Mouse (Mus musculus) liver, embryonic 13.5 days (tissue): Measurements from ENCODE around the gene Arxes1. TPM values are rescaled to one million over a fixed set of nuclear protein-coding genes. Genes with fewer than 3 reads are reported as not detected.
"Not testable (repeated sequence)": the region's sequence is repeated elsewhere in the genome, so short reads cannot be mapped to it uniquely, and the experiment has no call there.

Source experiments
- ATAC-seq: fragments of 200-750 bp; cut with Nextera tagmentation; 2 replicates; pipeline ENCODE4 v1.8.0; 2017; ENCODE audit warnings: low read depth, mild to moderate bottlenecking, moderate number of reproducible peaks, moderate library complexity
- DNase-seq: peaks from one replicate; pipeline ENCODE4 v3.0.0; 2022
- H3K27ac ChIP-seq: fragments of 300-500 bp; sonication (generic); 2 replicates; pipeline ENCODE4 v1.5.1; 2015; ENCODE audit warnings: moderate library complexity, mild to moderate bottlenecking, inconsistent platforms
- H3K27me3 ChIP-seq: fragments of 300-500 bp; sonication (generic); 2 replicates; pipeline ENCODE4 v1.6.1; 2015; ENCODE audit warnings: mild to moderate bottlenecking, inconsistent platforms
- H3K36me3 ChIP-seq: fragments of 300-500 bp; sonication (generic); 2 replicates; pipeline ENCODE4 v1.6.1; 2015; ENCODE audit warnings: mild to moderate bottlenecking, inconsistent platforms
- H3K4me1 ChIP-seq: fragments of 300-500 bp; sonication (generic); replicated peaks from 2 replicates; pipeline ENCODE4 v1.6.1; 2015; ENCODE audit warnings: inconsistent platforms
- H3K4me2 ChIP-seq: fragments of 300-500 bp; sonication (generic); 2 replicates; pipeline ENCODE4 v1.6.1; 2015; ENCODE audit warnings: inconsistent platforms, mild to moderate bottlenecking, moderate library complexity
- H3K4me3 ChIP-seq: fragments of 300-500 bp; sonication (generic); replicated peaks from 2 replicates; pipeline ENCODE4 v1.5.1; 2015; ENCODE audit warnings: mild to moderate bottlenecking, inconsistent platforms
- H3K9ac ChIP-seq: fragments of 300-500 bp; sonication (generic); 2 replicates; pipeline ENCODE4 v1.6.1; 2015; ENCODE audit warnings: mild to moderate bottlenecking, inconsistent platforms
- H3K9me3 ChIP-seq: fragments of 300-500 bp; sonication (generic); replicated peaks from 2 replicates; pipeline ENCODE4 v1.6.1; 2016; ENCODE audit warnings: inconsistent platforms
- WGBS: fragments of 180-500 bp; shearing (Covaris S2); methylation state at CpG from one replicate; pipeline ENCODE4 v1.1.7; 2015; ENCODE audit not compliant: insufficient replicate concordance; 5-methylcytosine and 5-hydroxymethylcytosine counted together
- polyA plus RNA-seq: library from polyadenylated mRNA; unstranded; fragments of >200 nt; fragmentation: Nextera tagmentation; extraction: Ambion mirVana; gene quantifications from 2 replicates; pipeline ENCODE4 v1.2.1, GENCODE M21; 2015

Arxes1 gene
- polyA plus RNA-seq = 13.1 and 17.0 TPM in 2 replicates

GRCm38 (mm10) chrX:136032799-136033763 lies at the start of gene Arxes1:
Gene Arxes1 (plus strand): TSS chrX:136033367.
- H3K9me3 ChIP-seq, H3K9ac ChIP-seq, H3K27me3 ChIP-seq, H3K4me2 ChIP-seq, H3K4me1 ChIP-seq, H3K4me3 ChIP-seq, H3K36me3 ChIP-seq, DNase-seq, H3K27ac ChIP-seq: not testable (repeated sequence)
- WGBS = 22% methylated on average over 15 of the region's 49 CpGs
- ATAC-seq = peak; percentile 79

- H3K4me2 ChIP-seq = no peak overlapping the region
- ATAC-seq = no peak
- H3K36me3 ChIP-seq = no peaks in the 10 kb centered on the region
- no peak overlapping the region for H3K9ac ChIP-seq
- no peaks in the 10 kb centered on the region for H3K4me1 ChIP-seq
- no peak for DNase-seq
- no peaks in the 10 kb centered on the region for H3K9me3 ChIP-seq
- no peak overlapping the region for H3K4me3 ChIP-seq
- WGBS = 62% methylated on average over 6 of the region's 6 CpGs
- H3K27ac ChIP-seq = no peak overlapping the region
- H3K27me3 ChIP-seq = no peaks in the 10 kb centered on the region
These were observed 48.5 kb upstream of the Arxes1 start for GRCm38 (mm10) chrX:135984539-135985260.

- Histone ChIP-seq H3K9me3 (no peaks in the 10 kb centered on the region), H3K4me2 (no peak overlapping the region), H3K27me3 (no peaks in the 10 kb centered on the region), H3K27ac (no peak overlapping the region), H3K4me1 (no peaks in the 10 kb centered on the region), H3K9ac (no peak overlapping the region), H3K4me3 (no peak overlapping the region), H3K36me3 (no peaks in the 10 kb centered on the region)
- WGBS = 61% methylated on average over 3 of the region's 3 CpGs
- no peak for DNase-seq
- ATAC-seq = no peak
These were observed 46.9 kb upstream of the Arxes1 start for GRCm38 (mm10) chrX:135986267-135986666.

- Histone ChIP-seq H3K9me3 (no peaks in the 10 kb centered on the region), H3K27me3 (no peaks in the 10 kb centered on the region), H3K36me3 (no peaks in the 10 kb centered on the region), H3K9ac (no peak overlapping the region), H3K4me2 (no peak overlapping the region), H3K4me1 (no peaks in the 10 kb centered on the region), H3K27ac (no peak overlapping the region), H3K4me3 (no peak overlapping the region)
- WGBS = 61% methylated on average over 2 of the region's 2 CpGs
- DNase-seq = no peak
- ATAC-seq = no peak
These were observed 42.5 kb upstream of the Arxes1 start for GRCm38 (mm10) chrX:135990661-135991060.

- H3K4me2 ChIP-seq, H3K4me3 ChIP-seq, H3K9me3 ChIP-seq, DNase-seq, H3K36me3 ChIP-seq, H3K4me1 ChIP-seq, H3K27me3 ChIP-seq, H3K27ac ChIP-seq, H3K9ac ChIP-seq: not testable (repeated sequence)
- WGBS = 72% methylated on average over 2 of the region's 3 CpGs
- peak; percentile 75 for ATAC-seq
These were observed 40.0 kb upstream of the Arxes1 start for GRCm38 (mm10) chrX:135993192-135993594.

GRCm38 (mm10) chrX:135993664-135994119 lies 39.5 kb upstream of the Arxes1 start, which contains the start of gene Arxes2:
Gene Arxes2 (plus strand): TSS chrX:135993824.
- DNase-seq = not testable (repeated sequence)
- H3K4me3 ChIP-seq = peak within 1 kb of the TSS; percentile 19; the same call in 1 of the 2 replicates

GRCm38 (mm10) chrX:136007199-136007843 lies 25.8 kb upstream of the Arxes1 start:
- 40% methylated on average over 4 of the region's 5 CpGs for WGBS
- Histone ChIP-seq H3K9ac (no peak overlapping the region), H3K4me3 (no peak overlapping the region)

More at GRCm38 (mm10) chrX:135993664-135994119, 39.5 kb upstream of the Arxes1 start, which contains the start of gene Arxes2:
- H3K36me3 ChIP-seq, H3K9me3 ChIP-seq, H3K27me3 ChIP-seq, H3K4me1 ChIP-seq, H3K9ac ChIP-seq, H3K27ac ChIP-seq: not testable (repeated sequence)
- peak within 1 kb of the TSS; percentile 29 for H3K4me2 ChIP-seq
- WGBS = no CpG with 5 or more reads among the region's 39 CpGs
- ATAC-seq = peak; percentile 85

GRCm38 (mm10) chrX:136014392-136014791 lies 18.8 kb upstream of the Arxes1 start:
- Histone ChIP-seq H3K4me3 (no peak overlapping the region), H3K36me3 (no peaks in the 10 kb centered on the region), H3K4me2 (no peak overlapping the region), H3K9ac (no peak overlapping the region), H3K27me3 (no peaks in the 10 kb centered on the region), H3K27ac (no peak overlapping the region), H3K4me1 (no peaks in the 10 kb centered on the region), H3K9me3 (no peaks in the 10 kb centered on the region)
- ATAC-seq (no peak), DNase-seq (no peak)
- 28% methylated on average over 2 of the region's 2 CpGs for WGBS

More at GRCm38 (mm10) chrX:136007199-136007843, 25.8 kb upstream of the Arxes1 start:
- Histone ChIP-seq H3K27ac (no peak overlapping the region), H3K4me2 (no peak overlapping the region), H3K36me3 (no peaks in the 10 kb centered on the region), H3K4me1 (no peaks in the 10 kb centered on the region), H3K27me3 (no peaks in the 10 kb centered on the region), H3K9me3 (no peaks in the 10 kb centered on the region)
- no peak for ATAC-seq
- DNase-seq = no peak

- Histone ChIP-seq H3K4me1 (no peaks in the 10 kb centered on the region), H3K27me3 (no peaks in the 10 kb centered on the region), H3K36me3 (no peaks in the 10 kb centered on the region), H3K9ac (no peak overlapping the region), H3K9me3 (no peaks in the 10 kb centered on the region), H3K4me2 (no peak overlapping the region), H3K4me3 (no peak overlapping the region), H3K27ac (no peak overlapping the region)
- WGBS = 64% methylated on average over 1 of the region's 1 CpGs
- ATAC-seq (no peak), DNase-seq (no peak)
These were observed 2.8 kb upstream of the Arxes1 start for GRCm38 (mm10) chrX:136030331-136030730.

GRCm38 (mm10) chrX:136043726-136044125 lies 10.6 kb downstream of the Arxes1 start:
- Histone ChIP-seq H3K9ac (no peak overlapping the region), H3K27ac (no peak overlapping the region), H3K9me3 (no peaks in the 10 kb centered on the region), H3K4me3 (no peak overlapping the region), H3K4me1 (no peaks in the 10 kb centered on the region), H3K27me3 (no peaks in the 10 kb centered on the region), H3K36me3 (no peaks in the 10 kb centered on the region), H3K4me2 (no peak overlapping the region)
- ATAC-seq = no peak
- WGBS = 68% methylated on average over 1 of the region's 1 CpGs
- no peak for DNase-seq

GRCm38 (mm10) chrX:136047528-136047927 lies 14.4 kb downstream of the Arxes1 start:
- H3K36me3 ChIP-seq = no peaks in the 10 kb centered on the region
- H3K27ac ChIP-seq = no peak overlapping the region
- peak; percentile 18 for DNase-seq
- H3K9me3 ChIP-seq = no peaks in the 10 kb centered on the region
- 15% methylated on average over 5 of the region's 5 CpGs for WGBS
- no peak for ATAC-seq
- H3K4me3 ChIP-seq = no peak overlapping the region
- H3K4me1 ChIP-seq = no peaks in the 10 kb centered on the region
- H3K27me3 ChIP-seq = no peaks in the 10 kb centered on the region
- no peak overlapping the region for H3K9ac ChIP-seq
- H3K4me2 ChIP-seq = no peak overlapping the region
